Mouse (Mus musculus) heart, embryonic 12.5 days (tissue): ENCODE results near the gene Ddb2. TPM values are rescaled to one million over a fixed set of nuclear protein-coding genes. Genes with fewer than 3 reads are reported as not detected.

Experiments
- ATAC-seq: fragments of 200-750 bp; cut with Nextera tagmentation; 2 replicates; pipeline ENCODE4 v1.8.0; 2017; ENCODE audit warnings: moderate TSS enrichment, moderate library complexity; ENCODE audit not compliant: insufficient number of reproducible peaks, low FRiP score
- H3K27ac ChIP-seq: fragments of 300-500 bp; sonication (generic); 2 replicates; pipeline ENCODE4 v1.5.1; 2016; ENCODE audit warnings: mild to moderate bottlenecking, moderate library complexity; ENCODE audit not compliant: poor library complexity, severe bottlenecking
- H3K27me3 ChIP-seq: fragments of 300-500 bp; sonication (generic); replicated peaks from 2 replicates; pipeline ENCODE4 v1.6.1; 2016; ENCODE audit warnings: mild to moderate bottlenecking, moderate library complexity
- H3K36me3 ChIP-seq: fragments of 300-500 bp; sonication (generic); 2 replicates; pipeline ENCODE4 v1.6.1; 2016; ENCODE audit warnings: mild to moderate bottlenecking, moderate library complexity
- H3K4me1 ChIP-seq: fragments of 300-500 bp; sonication (generic); replicated peaks from 2 replicates; pipeline ENCODE4 v1.6.1; 2016; ENCODE audit warnings: mild to moderate bottlenecking
- H3K4me2 ChIP-seq: fragments of 300-500 bp; sonication (generic); 2 replicates; pipeline ENCODE4 v1.6.1; 2016; ENCODE audit warnings: mild to moderate bottlenecking, moderate library complexity
- H3K4me3 ChIP-seq: fragments of 300-500 bp; sonication (generic); 2 replicates; pipeline ENCODE4 v1.5.1; 2016; ENCODE audit warnings: mild to moderate bottlenecking
- H3K9ac ChIP-seq: fragments of 300-500 bp; sonication (generic); 2 replicates; pipeline ENCODE4 v1.6.1; 2016; ENCODE audit warnings: mild to moderate bottlenecking, moderate library complexity
- H3K9me3 ChIP-seq: fragments of 300-500 bp; sonication (generic); replicated peaks from 2 replicates; pipeline ENCODE4 v1.6.1; 2016; ENCODE audit warnings: mild to moderate bottlenecking, moderate library complexity
- WGBS: fragments of 180-500 bp; shearing (Covaris S2); methylation state at CpG from one replicate; pipeline ENCODE4 v1.1.7; 2016; 5-methylcytosine and 5-hydroxymethylcytosine counted together
- polyA plus RNA-seq: library from polyadenylated mRNA; unstranded; fragments of >200 nt; fragmentation: Nextera tagmentation; extraction: Ambion mirVana; gene quantifications from 2 replicates; pipeline ENCODE4 v1.2.1, GENCODE M21; 2016

Gene Ddb2
- polyA plus RNA-seq, 1 experiment from 2014 or later, result 7.5 TPM

GRCm38 (mm10) chr2:91206254-91206775 is 30.5 kb downstream of the Ddb2 start:
- no peaks in the 10 kb centered on the region for H3K9me3 ChIP-seq
- no peak overlapping the region for H3K27ac ChIP-seq
- H3K36me3 ChIP-seq, result peaks cover 60% of the 10 kb centered on the region
- H3K4me3 ChIP-seq, result no peak overlapping the region
- H3K27me3 ChIP-seq, result no peaks in the 10 kb centered on the region
- ATAC-seq, result no peak
- 88% methylated on average over 9 of the region's 9 CpGs for WGBS
- H3K4me1 ChIP-seq, result peaks cover 16% of the 10 kb centered on the region
- no peak overlapping the region for H3K4me2 ChIP-seq
- no peak overlapping the region for H3K9ac ChIP-seq

GRCm38 (mm10) chr2:91202972-91203656 is 33.7 kb downstream of the Ddb2 start:
- Histone ChIP-seq H3K9ac (peak overlapping the region; percentile 75), H3K4me3 (peak overlapping the region; percentile 64), H3K4me2 (peak overlapping the region; percentile 75), H3K9me3 (no peaks in the 10 kb centered on the region), H3K27me3 (no peaks in the 10 kb centered on the region), H3K4me1 (peaks cover 16% of the 10 kb centered on the region), H3K27ac (peak overlapping the region; percentile 95; the same call in 1 of the 2 replicates), H3K36me3 (peaks cover 32% of the 10 kb centered on the region)
- no peak; the same call in 1 of the 2 replicates for ATAC-seq
- 13% methylated on average over 20 of the region's 20 CpGs for WGBS

- H3K9ac ChIP-seq, result peak within 1 kb of the TSS; percentile 75
- WGBS, result 4% methylated on average over 28 of the region's 28 CpGs
- H3K4me2 ChIP-seq, result peak within 1 kb of the TSS; percentile 75
- H3K4me3 ChIP-seq, result peak within 1 kb of the TSS; percentile 64
- peak; percentile 94 for ATAC-seq
- peaks cover 26% of the 10 kb centered on the region for H3K36me3 ChIP-seq
- H3K9me3 ChIP-seq, result no peaks in the 10 kb centered on the region
- no peaks in the 10 kb centered on the region for H3K27me3 ChIP-seq
- peak within 1 kb of the TSS; percentile 95 for H3K27ac ChIP-seq
- peaks cover 16% of the 10 kb centered on the region for H3K4me1 ChIP-seq
These were observed 34.4 kb downstream of the Ddb2 start, which contains the start of the genes Nr1h3 and Acp2 for GRCm38 (mm10) chr2:91202222-91202971. TSS of gene Nr1h3 (minus strand) at chr2:91202834. TSS of gene Acp2 (plus strand) at chr2:91202885.

- no peak for ATAC-seq
- H3K27me3 ChIP-seq, result no peaks in the 10 kb centered on the region
- no peaks in the 10 kb centered on the region for H3K9me3 ChIP-seq
- WGBS, result 77% methylated on average over 3 of the region's 3 CpGs
- H3K4me1 ChIP-seq, result peaks cover 21% of the 10 kb centered on the region
- no peak overlapping the region for H3K4me3 ChIP-seq
- no peak overlapping the region for H3K9ac ChIP-seq
- H3K4me2 ChIP-seq, result no peak overlapping the region
- no peaks in the 10 kb centered on the region for H3K36me3 ChIP-seq
- H3K27ac ChIP-seq, result no peak overlapping the region
These were observed 37.9 kb downstream of the Ddb2 start for GRCm38 (mm10) chr2:91198888-91199287.

- ATAC-seq, result no peak
- WGBS, result 47% methylated on average over 3 of the region's 3 CpGs
- Histone ChIP-seq H3K9me3 (no peaks in the 10 kb centered on the region), H3K36me3 (no peaks in the 10 kb centered on the region), H3K27ac (no peak overlapping the region), H3K4me3 (no peak overlapping the region), H3K27me3 (no peaks in the 10 kb centered on the region), H3K9ac (no peak overlapping the region), H3K4me2 (no peak overlapping the region), H3K4me1 (peaks cover 11% of the 10 kb centered on the region)
These were observed 40.2 kb downstream of the Ddb2 start for GRCm38 (mm10) chr2:91196577-91197001.

- WGBS, result 1% methylated on average over 27 of the region's 27 CpGs
- no peaks in the 10 kb centered on the region for H3K9me3 ChIP-seq
- peaks cover 8% of the 10 kb centered on the region for H3K4me1 ChIP-seq
- H3K27me3 ChIP-seq, result no peaks in the 10 kb centered on the region
- H3K4me3 ChIP-seq, result peak overlapping the region; percentile 40
- peak; percentile 82 for ATAC-seq
- H3K9ac ChIP-seq, result peak overlapping the region; percentile 67
- H3K36me3 ChIP-seq, result no peaks in the 10 kb centered on the region
- peak overlapping the region; percentile 76 for H3K4me2 ChIP-seq
- no peak overlapping the region for H3K27ac ChIP-seq
These were observed 42.0 kb downstream of the Ddb2 start for GRCm38 (mm10) chr2:91194624-91195332.

- no peak overlapping the region for H3K4me3 ChIP-seq
- no peak overlapping the region for H3K9ac ChIP-seq
- H3K9me3 ChIP-seq, result no peaks in the 10 kb centered on the region
- WGBS, result 84% methylated on average over 16 of the region's 16 CpGs
- no peaks in the 10 kb centered on the region for H3K27me3 ChIP-seq
- H3K4me2 ChIP-seq, result no peak overlapping the region
- H3K27ac ChIP-seq, result no peak overlapping the region
- ATAC-seq, result no peak
- H3K36me3 ChIP-seq, result no peaks in the 10 kb centered on the region
- H3K4me1 ChIP-seq, result peaks cover 8% of the 10 kb centered on the region
These were observed 46.3 kb downstream of the Ddb2 start for GRCm38 (mm10) chr2:91190501-91190900.

GRCm38 (mm10) chr2:91187431-91187830 is 49.4 kb downstream of the Ddb2 start:
- no peaks in the 10 kb centered on the region for H3K27me3 ChIP-seq
- no peak overlapping the region for H3K27ac ChIP-seq
- ATAC-seq, result no peak
- no peaks in the 10 kb centered on the region for H3K36me3 ChIP-seq
- H3K4me2 ChIP-seq, result no peak overlapping the region
- H3K4me3 ChIP-seq, result no peak overlapping the region
- WGBS, result 42% methylated on average over 4 of the region's 4 CpGs
- H3K9me3 ChIP-seq, result no peaks in the 10 kb centered on the region
- peaks cover 10% of the 10 kb centered on the region for H3K4me1 ChIP-seq
- no peak overlapping the region for H3K9ac ChIP-seq

GRCm38 (mm10) chr2:91186208-91186607 is 50.6 kb downstream of the Ddb2 start:
- ATAC-seq, result no peak

GRCm38 (mm10) chr2:91183711-91184405 is 52.9 kb downstream of the Ddb2 start, which contains the start of gene Madd:
TSS of gene Madd (minus strand) at chr2:91183837.
- H3K36me3 ChIP-seq, result no peaks in the 10 kb centered on the region

More at GRCm38 (mm10) chr2:91186208-91186607, 50.6 kb downstream of the Ddb2 start:
- H3K36me3 ChIP-seq, result no peaks in the 10 kb centered on the region
- no peak overlapping the region for H3K4me3 ChIP-seq
- no peaks in the 10 kb centered on the region for H3K27me3 ChIP-seq
- no peaks in the 10 kb centered on the region for H3K9me3 ChIP-seq
- H3K4me1 ChIP-seq, result peaks cover 20% of the 10 kb centered on the region
- 64% methylated on average over 1 of the region's 1 CpGs for WGBS
- no peak overlapping the region for H3K4me2 ChIP-seq
- no peak overlapping the region for H3K27ac ChIP-seq
- H3K9ac ChIP-seq, result no peak overlapping the region

More at GRCm38 (mm10) chr2:91183711-91184405, 52.9 kb downstream of the Ddb2 start, which contains the start of gene Madd:
- H3K9ac ChIP-seq, result peak within 1 kb of the TSS; percentile 75
- H3K9me3 ChIP-seq, result no peaks in the 10 kb centered on the region
- 58% methylated on average over 15 of the region's 15 CpGs for WGBS
- no peaks in the 10 kb centered on the region for H3K27me3 ChIP-seq
- peak within 1 kb of the TSS; percentile 90 for H3K4me3 ChIP-seq
- H3K27ac ChIP-seq, result peak within 1 kb of the TSS; percentile 42; the same call in 1 of the 2 replicates
- peaks cover 25% of the 10 kb centered on the region for H3K4me1 ChIP-seq
- H3K4me2 ChIP-seq, result peak within 1 kb of the TSS; percentile 94
- ATAC-seq, result no peak
